Mouse (Mus musculus): ENCODE measurements around the gene Upk3b. TPM values are rescaled to one million over a fixed set of nuclear protein-coding genes. Genes with fewer than 3 reads are reported as not detected.
A peak's percentile ranks its signal among the peaks of the same experiment; 100 is the strongest.
"Not testable (repeated sequence)": the region's sequence is repeated elsewhere in the genome, so short reads cannot be mapped to it uniquely, and the experiment has no call there.

Upk3b gene
- polyA plus RNA-seq, 1 experiment from 2014 or later = 54.6 TPM

- Histone ChIP-seq H3K4me2 (no peak overlapping the region), H3K4me1 (0 out of 2 replicates have a peak, but pooled peaks cover 6% of the 10 kb centered on the region), H3K9ac (no peak overlapping the region), H3K27me3 (replicated peaks) (0 out of 2 replicates have a peak, but pooled peaks cover 7% of the 10 kb centered on the region), H3K36me3 (peaks cover 28% of the 10 kb centered on the region), H3K9me3 (no peaks in the 10 kb centered on the region), H3K4me3 (no peak overlapping the region), H3K27ac (replicated peaks) (no peak overlapping the region)
- WGBS = 76% methylated on average over 1 of the region's 1 CpGs
- ATAC-seq (ENCODE audit: extremely low read depth, insufficient number of reproducible peaks, low FRiP score, low TSS enrichment) = no peak
Observed at GRCm38 (mm10) chr5:136035285-136035684, 3.0 kb upstream of the Upk3b start.

- H3K27me3 ChIP-seq (replicated peaks) = 0 out of 2 replicates have a peak, but pooled peaks cover 7% of the 10 kb centered on the region
- H3K4me3 ChIP-seq = no peak overlapping the region
- no peak overlapping the region for H3K4me2 ChIP-seq
- H3K9me3 ChIP-seq = no peaks in the 10 kb centered on the region
- peaks cover 14% of the 10 kb centered on the region for H3K36me3 ChIP-seq
- H3K9ac ChIP-seq = no peak overlapping the region
- ATAC-seq (ENCODE audit: extremely low read depth, insufficient number of reproducible peaks, low FRiP score, low TSS enrichment) = no peak
- 0 out of 2 replicates have a peak, but pooled peaks cover 6% of the 10 kb centered on the region for H3K4me1 ChIP-seq
- WGBS = 80% methylated on average over 1 of the region's 1 CpGs
- H3K27ac ChIP-seq (replicated peaks) = no peak overlapping the region
Observed at GRCm38 (mm10) chr5:136036667-136037066, 1.6 kb upstream of the Upk3b start.

- 52% methylated on average over 5 of the region's 5 CpGs for WGBS
- 0 out of 2 replicates have a peak, but pooled peaks cover 7% of the 10 kb centered on the region for H3K27me3 ChIP-seq (replicated peaks)
- H3K36me3 ChIP-seq = no peaks in the 10 kb centered on the region
- peak overlapping the region; percentile 50 for H3K4me2 ChIP-seq
- 0 out of 2 replicates have a peak, but pooled peaks cover 6% of the 10 kb centered on the region for H3K4me1 ChIP-seq
- ATAC-seq (ENCODE audit: extremely low read depth, insufficient number of reproducible peaks, low FRiP score, low TSS enrichment) = no peak
- H3K9me3 ChIP-seq = no peaks in the 10 kb centered on the region
- H3K27ac ChIP-seq (replicated peaks) = no peak overlapping the region
- peak overlapping the region; percentile 55 for H3K9ac ChIP-seq
- peak overlapping the region; percentile 34 for H3K4me3 ChIP-seq
Observed at GRCm38 (mm10) chr5:136040210-136040609, 1.9 kb downstream of the Upk3b start.

- H3K4me3 ChIP-seq = no peak overlapping the region
- no peak overlapping the region for H3K27ac ChIP-seq (replicated peaks)
- no peak overlapping the region for H3K9ac ChIP-seq
- 0 out of 2 replicates have a peak, but pooled peaks cover 6% of the 10 kb centered on the region for H3K4me1 ChIP-seq
- ATAC-seq (ENCODE audit: extremely low read depth, insufficient number of reproducible peaks, low FRiP score, low TSS enrichment) = no peak
- H3K4me2 ChIP-seq = no peak overlapping the region
- H3K27me3 ChIP-seq (replicated peaks) = 0 out of 2 replicates have a peak, but pooled peaks cover 7% of the 10 kb centered on the region
- H3K36me3 ChIP-seq = no peaks in the 10 kb centered on the region
- H3K9me3 ChIP-seq = no peaks in the 10 kb centered on the region
- 44% methylated on average over 2 of the region's 2 CpGs for WGBS
Observed at GRCm38 (mm10) chr5:136041260-136041659, 3.0 kb downstream of the Upk3b start.

GRCm38 (mm10) chr5:136041666-136042065 lies 3.4 kb downstream of the Upk3b start:
- no peak for ATAC-seq (ENCODE audit: extremely low read depth, insufficient number of reproducible peaks, low FRiP score, low TSS enrichment)
- Histone ChIP-seq H3K9ac (no peak overlapping the region), H3K27ac (replicated peaks) (no peak overlapping the region), H3K4me1 (0 out of 2 replicates have a peak, but pooled peaks cover 6% of the 10 kb centered on the region), H3K36me3 (no peaks in the 10 kb centered on the region), H3K4me2 (no peak overlapping the region), H3K9me3 (no peaks in the 10 kb centered on the region), H3K27me3 (replicated peaks) (0 out of 2 replicates have a peak, but pooled peaks cover 7% of the 10 kb centered on the region), H3K4me3 (no peak overlapping the region)
- 81% methylated on average over 8 of the region's 8 CpGs for WGBS

GRCm38 (mm10) chr5:136044865-136045264 lies 6.6 kb downstream of the Upk3b start:
- Histone ChIP-seq H3K27ac (replicated peaks) (no peak overlapping the region), H3K9me3 (no peaks in the 10 kb centered on the region), H3K9ac (no peak overlapping the region), H3K4me2 (no peak overlapping the region), H3K4me3 (no peak overlapping the region), H3K36me3 (no peaks in the 10 kb centered on the region), H3K4me1 (0 out of 2 replicates have a peak, but pooled peaks cover 2% of the 10 kb centered on the region), H3K27me3 (replicated peaks) (no peaks in the 10 kb centered on the region)
- ATAC-seq (ENCODE audit: extremely low read depth, insufficient number of reproducible peaks, low FRiP score, low TSS enrichment) = no peak
- WGBS = 58% methylated on average over 13 of the region's 13 CpGs

- Histone ChIP-seq H3K4me3 (no peak overlapping the region), H3K4me1 (no peaks in the 10 kb centered on the region), H3K9me3 (no peaks in the 10 kb centered on the region), H3K27me3 (replicated peaks) (no peaks in the 10 kb centered on the region), H3K4me2 (no peak overlapping the region), H3K9ac (no peak overlapping the region), H3K36me3 (no peaks in the 10 kb centered on the region), H3K27ac (replicated peaks) (no peak overlapping the region)
- 37% methylated on average over 9 of the region's 9 CpGs for WGBS
- no peak for ATAC-seq (ENCODE audit: extremely low read depth, insufficient number of reproducible peaks, low FRiP score, low TSS enrichment)
Observed at GRCm38 (mm10) chr5:136045408-136045807, 7.1 kb downstream of the Upk3b start.

GRCm38 (mm10) chr5:136045987-136046386 lies 7.7 kb downstream of the Upk3b start:
- no peaks in the 10 kb centered on the region for H3K27me3 ChIP-seq (replicated peaks)
- no peak overlapping the region for H3K4me3 ChIP-seq
- no peak for ATAC-seq (ENCODE audit: extremely low read depth, insufficient number of reproducible peaks, low FRiP score, low TSS enrichment)
- no peak overlapping the region for H3K27ac ChIP-seq (replicated peaks)
- H3K9me3 ChIP-seq = no peaks in the 10 kb centered on the region
- H3K4me1 ChIP-seq = peaks cover 2% of the 10 kb centered on the region
- no peak overlapping the region for H3K4me2 ChIP-seq
- whole genome bisulfite sequencing = 4% methylated on average over 10 of the region's 10 CpGs
- no peak overlapping the region for H3K9ac ChIP-seq
- no peaks in the 10 kb centered on the region for H3K36me3 ChIP-seq

- H3K27ac ChIP-seq (replicated peaks); H3K4me2 ChIP-seq; H3K4me3 ChIP-seq; H3K9me3 ChIP-seq; H3K27me3 ChIP-seq (replicated peaks); ATAC-seq (ENCODE audit: extremely low read depth, insufficient number of reproducible peaks, low FRiP score, low TSS enrichment); H3K9ac ChIP-seq; H3K36me3 ChIP-seq: not testable (repeated sequence)
- H3K4me1 ChIP-seq = peaks cover 18% of the 10 kb centered on the region
Observed at GRCm38 (mm10) chr5:136048541-136048940, 10.2 kb downstream of the Upk3b start.

GRCm38 (mm10) chr5:136049926-136050325 lies 11.6 kb downstream of the Upk3b start:
- H3K27me3 ChIP-seq (replicated peaks) = no peaks in the 10 kb centered on the region
- ATAC-seq (ENCODE audit: extremely low read depth, insufficient number of reproducible peaks, low FRiP score, low TSS enrichment) = no peak
- H3K4me1 ChIP-seq = peaks cover 18% of the 10 kb centered on the region
- peak overlapping the region; percentile 16; the same call in 1 of the 2 replicates for H3K27ac ChIP-seq (replicated peaks)
- no peak overlapping the region for H3K4me2 ChIP-seq
- 61% methylated on average over 6 of the region's 6 CpGs for WGBS
- no peak overlapping the region for H3K9ac ChIP-seq
- H3K9me3 ChIP-seq = no peaks in the 10 kb centered on the region
- no peak overlapping the region for H3K4me3 ChIP-seq
- no peaks in the 10 kb centered on the region for H3K36me3 ChIP-seq

GRCm38 (mm10) chr5:136051231-136052085 lies 13.2 kb downstream of the Upk3b start:
- peaks cover 18% of the 10 kb centered on the region for H3K4me1 ChIP-seq
- H3K4me2 ChIP-seq = peak overlapping the region; percentile 39
- H3K36me3 ChIP-seq = no peaks in the 10 kb centered on the region
- 0 out of 2 replicates have a peak overlapping the region, but pooled peaks have one; percentile 20 for H3K9ac ChIP-seq
- H3K4me3 ChIP-seq = no peak overlapping the region
- no peaks in the 10 kb centered on the region for H3K9me3 ChIP-seq
- H3K27ac ChIP-seq (replicated peaks) = peak overlapping the region; percentile 89
- WGBS = 12% methylated on average over 10 of the region's 10 CpGs
- peak; percentile 53 for ATAC-seq (ENCODE audit: extremely low read depth, insufficient number of reproducible peaks, low FRiP score, low TSS enrichment)
- peaks cover 1% of the 10 kb centered on the region; the same call in 1 of the 2 replicates for H3K27me3 ChIP-seq (replicated peaks)
